Comparison of ENCODE assay signal across 8 mouse cellular contexts in genomic region chr11:69124498-69124847, GRCm38 (mm10). TPM values are rescaled to one million over a fixed set of nuclear protein-coding genes. Genes with fewer than 3 reads are reported as not detected.
DNase-seq lines count a peak whose midpoint lies in the region; ATAC-seq and TF ChIP-seq lines count a peak whose summit lies in the region.

No protein-coding gene starts in this region.

- no peak for TF ChIP-seq EP300 in liver, embryonic 14.5 days (IDR thresholded peaks at IDR 0.05; ENCODE audit: low read depth)

- no peaks in the 10 kb centered on the region for H3K9me3 ChIP-seq in heart, embryonic 11.5 days (replicated peaks; ENCODE audit: control insufficient read depth, low read length)
- no peaks in the 10 kb centered on the region for H3K9me3 ChIP-seq in kidney, embryonic 14.5 days (ENCODE audit: control insufficient read depth, low read length)
- no peaks in the 10 kb centered on the region for H3K9me3 ChIP-seq in liver, embryonic 14.5 days (ENCODE audit: control insufficient read depth, low read length)
- H3K9me3 ChIP-seq in neural tube, embryonic 11.5 days (ENCODE audit: control insufficient read depth, low read length), result no peaks in the 10 kb centered on the region

- peak; percentile 66 for DNase-seq in right cerebral cortex, adult 18-20 months
- no peak for DNase-seq in right cerebral cortex, postnatal 25 days
- peak; percentile 80 to 87 for DNase-seq in cerebellum, postnatal 10 days
- DNase-seq in liver, embryonic 14.5 days (ENCODE audit: low read depth in 3 of 3, low spot score in 3 of 3), result peak; percentile 71 to 75 (median 72)
- DNase-seq in neural tube, embryonic 11.5 days (ENCODE audit: low spot score), result no peak
- peak; percentile 73 for DNase-seq in thymus, postnatal 4 days

- peaks cover 28% of the 10 kb centered on the region for H3K4me1 ChIP-seq in heart, embryonic 11.5 days (ENCODE audit: control insufficient read depth, insufficient read depth, low read length)
- H3K4me1 ChIP-seq in kidney, embryonic 14.5 days (ENCODE audit: control insufficient read depth, insufficient read depth, low read length), result peaks cover 26% of the 10 kb centered on the region; the same call in 1 of the 2 replicates
- H3K4me1 ChIP-seq in liver, embryonic 14.5 days (replicated peaks; ENCODE audit: control insufficient read depth in 2 of 2, insufficient read depth in 2 of 2, low read length in 1 of 2), result peaks cover 8 to 13% of the 10 kb centered on the region in 2 experiments
- H3K4me1 ChIP-seq in neural tube, embryonic 11.5 days (ENCODE audit: control insufficient read depth, insufficient read depth, low read length), result peaks cover 17% of the 10 kb centered on the region

- peaks cover 6% of the 10 kb centered on the region; the same call in 1 of the 2 replicates for H3K27me3 ChIP-seq in heart, embryonic 11.5 days (ENCODE audit: control insufficient read depth, insufficient read depth, low read length)
- no peaks in the 10 kb centered on the region for H3K27me3 ChIP-seq in kidney, embryonic 14.5 days (ENCODE audit: control insufficient read depth, insufficient read depth, low read length)
- H3K27me3 ChIP-seq in liver, embryonic 14.5 days (ENCODE audit: control insufficient read depth, insufficient read depth, low read length), result peaks cover 38% of the 10 kb centered on the region
- peaks cover 15% of the 10 kb centered on the region for H3K27me3 ChIP-seq in neural tube, embryonic 11.5 days (ENCODE audit: control insufficient read depth, insufficient read depth, low read length)

- WGBS in heart, embryonic 11.5 days (ENCODE audit: insufficient replicate concordance), result 2% methylated on average over 3 of the region's 3 CpGs
- under 1% methylated on average over 3 of the region's 3 CpGs for WGBS in kidney, embryonic 14.5 days
- 2% methylated on average over 3 of the region's 3 CpGs for WGBS in liver, embryonic 14.5 days (ENCODE audit: insufficient replicate concordance)
- under 1% methylated on average over 3 of the region's 3 CpGs for WGBS in neural tube, embryonic 11.5 days

- H3K36me3 ChIP-seq in heart, embryonic 11.5 days (ENCODE audit: control insufficient read depth, insufficient read depth, low read length), result no peaks in the 10 kb centered on the region
- H3K36me3 ChIP-seq in kidney, embryonic 14.5 days (ENCODE audit: control insufficient read depth, insufficient read depth, low read length), result no peaks in the 10 kb centered on the region
- H3K36me3 ChIP-seq in liver, embryonic 14.5 days (replicated peaks; ENCODE audit: control insufficient read depth, insufficient read depth, low read depth), result no peaks in the 10 kb centered on the region
- H3K36me3 ChIP-seq in neural tube, embryonic 11.5 days (ENCODE audit: control insufficient read depth, insufficient read depth, low read length), result no peaks in the 10 kb centered on the region

- peak overlapping the region; percentile 78 for H3K4me3 ChIP-seq in heart, embryonic 11.5 days (ENCODE audit: low read depth, low read length)
- H3K4me3 ChIP-seq in kidney, embryonic 14.5 days (ENCODE audit: low read length), result peak overlapping the region; percentile 80
- no peak overlapping the region for H3K4me3 ChIP-seq in liver, embryonic 14.5 days (ENCODE audit: insufficient read depth in 1 of 2, low read depth in 2 of 2, low read length in 2 of 2)
- H3K4me3 ChIP-seq in neural tube, embryonic 11.5 days (ENCODE audit: low read depth, low read length), result no peak overlapping the region

- peak overlapping the region; percentile 82 for H3K4me2 ChIP-seq in heart, embryonic 11.5 days
- H3K4me2 ChIP-seq in kidney, embryonic 14.5 days (replicated peaks; ENCODE audit: low read depth, low read length), result peak overlapping the region; percentile 95
- peak overlapping the region; percentile 96 for H3K4me2 ChIP-seq in liver, embryonic 14.5 days (ENCODE audit: low read depth)
- H3K4me2 ChIP-seq in neural tube, embryonic 11.5 days (ENCODE audit: low read depth), result peak overlapping the region; percentile 90; the same call in 1 of the 2 replicates

- no peak for TF ChIP-seq CTCF in liver, embryonic 14.5 days (IDR thresholded peaks at IDR 0.05; ENCODE audit: low read depth)

- no peak overlapping the region for H3K27ac ChIP-seq in heart, embryonic 11.5 days (ENCODE audit: low read depth, low read length)
- H3K27ac ChIP-seq in kidney, embryonic 14.5 days (ENCODE audit: low read depth, low read length), result no peak overlapping the region
- H3K27ac ChIP-seq in liver, embryonic 14.5 days, result no peak overlapping the region
- no peak overlapping the region for H3K27ac ChIP-seq in neural tube, embryonic 11.5 days (ENCODE audit: low read depth, low read length)

- H3K9ac ChIP-seq in heart, embryonic 11.5 days (ENCODE audit: low read depth, low read length), result no peak overlapping the region
- no peak overlapping the region for H3K9ac ChIP-seq in kidney, embryonic 14.5 days (ENCODE audit: low read depth, low read length)
- no peak overlapping the region for H3K9ac ChIP-seq in liver, embryonic 14.5 days (replicated peaks)
- H3K9ac ChIP-seq in neural tube, embryonic 11.5 days (ENCODE audit: low read length), result no peak overlapping the region

- ATAC-seq in heart, embryonic 11.5 days (replicated peaks; ENCODE audit: insufficient number of reproducible peaks, low FRiP score, low TSS enrichment), result peak; percentile 57; the same call in 1 of the 2 replicates
- peak; percentile 10; the same call in 1 of the 2 replicates for ATAC-seq in kidney, embryonic 14.5 days (ENCODE audit: low FRiP score, low TSS enrichment)
- peak; percentile 69 for ATAC-seq in liver, embryonic 14.5 days (ENCODE audit: insufficient read depth)
- peak; percentile 66 for ATAC-seq in neural tube, embryonic 11.5 days (ENCODE audit: insufficient read depth, low FRiP score, low TSS enrichment)

RNA-seq across cellular contexts. Expression of gene Aloxe3, which starts 1.2 kb away (rescaled TPM):
- 0.37 and 0.39 TPM in 2 replicates for polyA plus RNA-seq in heart, embryonic 11.5 days (2014; fragmentation: Nextera tagmentation; extraction: Ambion mirVana)
- 0.54 and 1.1 TPM in 2 replicates for polyA plus RNA-seq in kidney, embryonic 14.5 days (2014; fragmentation: Nextera tagmentation; extraction: Ambion mirVana)
- 0.05 and 0.38 TPM in 2 replicates for polyA plus RNA-seq in liver, embryonic 14.5 days (2012; rRNA removed)
- 0.15 TPM in 1 of 2 replicates, not detected in the other for polyA plus RNA-seq in liver, embryonic 14.5 days (2014; fragmentation: Nextera tagmentation; extraction: Ambion mirVana)
- polyA plus RNA-seq in neural tube, embryonic 11.5 days (2014; fragmentation: Nextera tagmentation; extraction: Ambion mirVana), result 0.08 and 0.66 TPM in 2 replicates

RNA-seq across cellular contexts. Expression of gene 9130213A22Rik, which starts 2.1 kb away (rescaled TPM):
- 0.32 and 0.49 TPM in 2 replicates for polyA plus RNA-seq in heart, embryonic 11.5 days (2014; fragmentation: Nextera tagmentation; extraction: Ambion mirVana)
- polyA plus RNA-seq in kidney, embryonic 14.5 days (2014; fragmentation: Nextera tagmentation; extraction: Ambion mirVana), result 0.11 and 0.43 TPM in 2 replicates
- 0.05 and 0.08 TPM in 2 replicates for polyA plus RNA-seq in liver, embryonic 14.5 days (2012; rRNA removed)
- polyA plus RNA-seq in liver, embryonic 14.5 days (2014; fragmentation: Nextera tagmentation; extraction: Ambion mirVana), result not detected in 2 replicates
- polyA plus RNA-seq in neural tube, embryonic 11.5 days (2014; fragmentation: Nextera tagmentation; extraction: Ambion mirVana), result 0.24 TPM in 1 of 2 replicates, not detected in the other

RNA-seq across cellular contexts. Expression of gene Hes7, which starts 4.3 kb away (rescaled TPM):
- 0.35 and 0.64 TPM in 2 replicates for polyA plus RNA-seq in heart, embryonic 11.5 days (2014; fragmentation: Nextera tagmentation; extraction: Ambion mirVana)
- 0.23 and 0.41 TPM in 2 replicates for polyA plus RNA-seq in kidney, embryonic 14.5 days (2014; fragmentation: Nextera tagmentation; extraction: Ambion mirVana)
- polyA plus RNA-seq in liver, embryonic 14.5 days (2012; rRNA removed), result 0.08 and 0.12 TPM in 2 replicates
- 0.05 TPM in 1 of 2 replicates, not detected in the other for polyA plus RNA-seq in liver, embryonic 14.5 days (2014; fragmentation: Nextera tagmentation; extraction: Ambion mirVana)
- polyA plus RNA-seq in neural tube, embryonic 11.5 days (2014; fragmentation: Nextera tagmentation; extraction: Ambion mirVana), result 0.33 TPM in 1 of 2 replicates, not detected in the other

RNA-seq across cellular contexts. Expression of gene Per1, which starts 29.5 kb away (rescaled TPM):
- polyA plus RNA-seq in heart, embryonic 11.5 days (2014; fragmentation: Nextera tagmentation; extraction: Ambion mirVana), result 6.2 and 6.3 TPM in 2 replicates
- polyA plus RNA-seq in kidney, embryonic 14.5 days (2014; fragmentation: Nextera tagmentation; extraction: Ambion mirVana), result 6.1 and 8.9 TPM in 2 replicates
- 1.8 and 1.9 TPM in 2 replicates for polyA plus RNA-seq in liver, embryonic 14.5 days (2012; rRNA removed)
- polyA plus RNA-seq in liver, embryonic 14.5 days (2014; fragmentation: Nextera tagmentation; extraction: Ambion mirVana), result 3.0 and 4.2 TPM in 2 replicates
- 10.7 and 10.9 TPM in 2 replicates for polyA plus RNA-seq in neural tube, embryonic 11.5 days (2014; fragmentation: Nextera tagmentation; extraction: Ambion mirVana)

RNA-seq across cellular contexts. Expression of gene Alox12b, which starts 32.3 kb away (rescaled TPM):
- not detected in 2 replicates for polyA plus RNA-seq in heart, embryonic 11.5 days (2014; fragmentation: Nextera tagmentation; extraction: Ambion mirVana)
- polyA plus RNA-seq in kidney, embryonic 14.5 days (2014; fragmentation: Nextera tagmentation; extraction: Ambion mirVana), result 0.23 and 0.28 TPM in 2 replicates
- not detected in 2 replicates for polyA plus RNA-seq in liver, embryonic 14.5 days (2012; rRNA removed)
- polyA plus RNA-seq in liver, embryonic 14.5 days (2014; fragmentation: Nextera tagmentation; extraction: Ambion mirVana), result not detected in 2 replicates
- polyA plus RNA-seq in neural tube, embryonic 11.5 days (2014; fragmentation: Nextera tagmentation; extraction: Ambion mirVana), result not detected in 2 replicates

Comparison
In these comparisons a context has a peak if more than half of its experiments do, and no peak if none do; other contexts are left out.
1. DNase-seq: peak in right cerebral cortex, adult 18-20 months (single experiment), cerebellum, postnatal 10 days (2 of 2), liver, embryonic 14.5 days (3 of 3) and thymus, postnatal 4 days (single experiment); none in right cerebral cortex, postnatal 25 days (single experiment) and neural tube, embryonic 11.5 days (single experiment).
2. ATAC-seq: peak in every context shown above with its lines; median percentile 69 in liver, embryonic 14.5 days; 66 in neural tube, embryonic 11.5 days; 57 in heart, embryonic 11.5 days; 10 in kidney, embryonic 14.5 days.
3. H3K4me3 ChIP-seq: peak in heart, embryonic 11.5 days (single experiment) and kidney, embryonic 14.5 days (single experiment); none in liver, embryonic 14.5 days (0 of 2) and neural tube, embryonic 11.5 days (single experiment).
4. Peak in every context shown above with its lines, with median percentiles within 50 percentile points of each other: H3K4me2 ChIP-seq.